Mouse (Mus musculus) cerebellum, postnatal 4 days (tissue): ENCODE measurements around the gene Cnnm1.
"Not testable (repeated sequence)": the region's sequence is repeated elsewhere in the genome, so short reads cannot be mapped to it uniquely, and the experiment has no call there.

ENCODE experiments used
- DNase-seq, 2 experiments: peaks; one replicate each; pipeline ENCODE4 v3.0.0; 2022; ENCODE audit warnings: low spot score in 2 of 2, mixed read lengths in 1 of 2

Gene Cnnm1

DNA sequence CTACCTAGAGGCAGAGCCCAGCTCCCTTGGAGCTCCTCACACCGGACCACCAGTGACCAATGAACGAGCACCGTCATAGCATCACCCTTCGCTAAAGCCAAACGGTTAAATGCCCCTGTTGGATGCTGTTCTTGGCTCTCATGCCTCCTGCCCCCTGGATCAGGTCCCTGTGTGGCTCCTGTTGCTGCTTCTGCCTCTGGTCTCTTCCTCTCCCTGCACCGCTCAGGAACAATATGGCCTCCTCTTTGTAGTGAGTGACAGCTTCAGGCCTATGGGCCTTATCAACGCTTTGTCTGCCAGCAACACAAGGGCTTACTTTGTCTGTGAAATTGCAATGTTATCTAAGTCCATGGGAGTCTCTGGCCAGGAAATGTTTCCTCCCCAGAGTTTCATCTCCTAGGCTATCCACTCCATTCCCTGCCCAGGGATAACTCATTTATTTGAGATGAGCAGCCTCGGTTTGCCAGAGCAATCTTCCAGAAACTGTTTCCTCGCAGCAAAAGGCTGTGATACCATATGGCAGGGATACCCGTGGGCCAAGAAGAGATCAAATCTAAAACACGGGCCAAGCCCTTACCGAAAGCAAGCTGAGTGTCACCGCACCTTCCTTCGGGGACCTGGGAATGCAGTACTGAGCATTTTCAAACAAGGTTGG lies 25.5 kb downstream of the Cnnm1 start:
- no peak for DNase-seq

- no peak for DNase-seq
Observed at GRCm38 (mm10) chr19:43467927-43468685, 27.9 kb downstream of the Cnnm1 start.

DNA sequence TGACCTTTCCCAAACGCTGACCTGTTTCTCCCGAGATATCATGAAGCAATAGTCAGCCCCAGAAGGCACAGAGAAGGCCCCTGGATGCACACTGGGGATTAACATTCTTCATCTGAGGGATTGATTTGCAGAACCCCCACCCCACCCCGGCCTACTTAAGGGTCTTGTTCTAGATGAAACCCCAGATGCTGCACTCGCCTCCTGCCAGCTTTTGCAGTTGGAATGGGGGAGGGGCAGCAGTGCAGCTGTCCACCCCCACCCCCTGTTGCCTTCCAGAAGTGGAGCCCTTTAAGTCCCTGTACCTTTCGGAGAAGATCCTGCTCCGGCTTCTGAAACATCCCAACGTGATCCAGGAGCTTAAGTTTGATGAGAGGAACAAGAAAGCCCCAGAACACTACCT lies 29.1 kb downstream of the Cnnm1 start:
- DNase-seq = no peak

GRCm38 (mm10) chr19:43472331-43472730 lies 32.1 kb downstream of the Cnnm1 start:
- DNase-seq = no peak

GRCm38 (mm10) chr19:43472781-43473180 lies 32.5 kb downstream of the Cnnm1 start:
- no peak for DNase-seq

DNA sequence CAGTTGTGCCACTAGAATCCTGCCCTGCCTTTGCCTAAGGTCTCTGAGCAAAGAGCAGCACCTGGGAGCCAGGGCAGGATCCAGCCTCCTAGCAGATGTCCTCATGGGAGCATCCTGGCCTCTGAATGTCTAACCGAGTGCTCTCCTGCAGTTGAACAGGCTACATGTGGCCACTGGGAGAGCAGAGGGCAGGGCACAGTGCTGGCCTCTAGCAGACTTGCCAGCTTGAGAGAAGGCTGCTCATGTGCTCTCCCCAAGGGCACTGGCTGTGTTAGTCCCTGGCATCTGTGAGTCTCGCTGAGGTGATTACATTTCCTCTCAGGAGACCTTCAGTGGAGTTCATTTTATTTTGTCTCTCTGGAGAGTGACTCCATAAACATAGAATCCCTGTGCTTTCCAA lies 35.4 kb downstream of the Cnnm1 start:
- no peak for DNase-seq

DNA sequence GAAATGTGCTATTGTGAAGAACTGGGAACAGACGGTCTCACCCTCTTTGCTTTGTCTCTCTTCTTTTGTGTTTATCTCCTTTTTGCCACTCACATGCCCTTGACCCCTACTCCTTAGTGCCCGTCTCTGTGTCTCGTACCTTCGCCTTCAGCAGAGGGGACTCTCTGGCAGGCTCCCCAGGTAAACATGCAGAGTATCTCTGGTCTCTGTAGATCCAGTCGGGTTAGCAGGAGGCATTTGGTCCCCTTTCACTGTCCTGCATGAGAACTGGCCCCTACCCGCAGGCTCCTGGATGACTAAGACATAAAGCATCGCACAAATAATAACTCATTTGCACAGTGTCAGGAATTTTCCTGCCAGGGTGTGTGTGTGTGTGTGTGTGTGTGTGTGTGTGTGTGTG lies 35.8 kb downstream of the Cnnm1 start:
- no peak for DNase-seq

DNA sequence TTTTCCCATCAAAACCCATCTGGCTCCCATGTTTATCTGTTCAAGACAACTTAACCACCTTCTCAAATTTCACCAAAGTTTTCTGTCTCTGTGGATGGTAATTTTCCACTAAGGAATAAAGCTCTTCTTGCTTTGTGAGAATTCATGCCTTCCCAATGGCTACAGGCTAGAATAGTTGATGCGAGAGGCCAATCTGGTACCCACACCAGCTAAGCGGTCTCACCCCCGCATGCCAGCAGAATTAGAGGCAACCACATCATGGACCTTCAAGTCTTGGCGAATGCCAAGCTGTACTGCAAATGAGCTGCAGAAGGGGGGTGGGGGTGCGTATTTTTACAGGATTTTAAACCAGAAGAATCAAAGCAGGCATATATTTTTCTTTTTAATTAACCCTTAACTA lies 37.2 kb downstream of the Cnnm1 start:
- no peak for DNase-seq

DNA sequence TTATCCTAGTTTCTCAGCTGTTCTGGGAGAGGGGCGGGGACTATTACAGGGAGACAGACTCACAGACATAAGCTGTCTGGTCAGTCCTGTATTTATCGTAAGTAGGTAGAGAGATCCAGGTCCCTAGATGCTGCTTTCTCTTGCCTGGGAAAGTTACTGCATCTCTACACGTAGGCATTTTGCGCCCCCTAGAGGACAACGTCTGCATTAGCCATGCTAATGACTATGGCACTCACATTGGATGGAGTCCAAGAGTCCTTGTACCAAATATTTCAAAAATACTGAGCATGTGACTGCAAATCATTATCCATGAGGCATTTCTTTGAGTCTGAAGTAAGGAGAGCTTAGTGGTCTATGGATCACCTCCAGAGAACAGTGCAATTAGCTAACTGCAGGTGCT lies 38.7 kb downstream of the Cnnm1 start:
- DNase-seq = peak; percentile 42 to 69

DNA sequence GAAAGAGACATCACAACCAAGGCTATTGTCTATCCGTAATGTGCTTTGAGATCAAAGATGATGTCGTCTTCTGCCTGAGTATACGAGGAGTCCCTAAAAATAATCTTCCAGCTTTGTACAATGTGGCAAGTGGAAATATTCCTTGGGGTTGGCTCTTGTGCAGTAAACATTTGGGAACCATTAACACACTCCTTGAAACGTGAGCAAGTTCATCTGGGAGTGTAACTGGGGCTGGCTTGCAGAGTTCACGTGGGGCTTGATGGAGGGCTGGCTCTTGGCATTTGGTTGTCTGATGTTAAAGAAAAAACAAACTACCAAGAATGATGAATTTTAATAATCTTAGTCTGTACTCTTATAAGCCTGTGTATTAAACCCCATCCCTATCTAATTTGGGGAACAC lies 39.2 kb downstream of the Cnnm1 start:
- no peak for DNase-seq

DNA sequence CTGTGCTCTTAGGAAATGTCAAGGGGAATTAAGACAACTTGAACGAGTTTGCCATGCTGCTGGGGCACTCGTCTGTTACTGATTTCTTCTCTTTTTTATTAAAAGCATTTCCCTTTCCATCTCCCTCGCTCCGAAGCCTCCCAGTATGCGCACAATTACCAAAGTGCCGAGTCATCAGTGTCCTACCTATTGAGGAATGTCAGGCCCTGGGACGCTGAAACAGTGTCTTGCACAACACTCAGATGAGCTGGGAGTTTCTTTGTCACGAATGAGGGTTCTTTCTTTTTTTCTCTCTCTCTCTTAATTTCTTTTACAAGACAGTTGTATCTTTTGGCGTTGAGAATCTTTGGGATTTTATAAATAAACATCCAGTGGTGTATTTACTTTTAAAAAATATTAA lies 40.3 kb downstream of the Cnnm1 start:
- DNase-seq = no peak

- DNase-seq = peak in 1 of 2 experiments; percentile 34
Observed at GRCm38 (mm10) chr19:43487429-43487828, 47.2 kb downstream of the Cnnm1 start.

- not testable (repeated sequence) for DNase-seq
Observed at GRCm38 (mm10) chr19:43493316-43493715, 53.1 kb downstream of the Cnnm1 start.

DNA sequence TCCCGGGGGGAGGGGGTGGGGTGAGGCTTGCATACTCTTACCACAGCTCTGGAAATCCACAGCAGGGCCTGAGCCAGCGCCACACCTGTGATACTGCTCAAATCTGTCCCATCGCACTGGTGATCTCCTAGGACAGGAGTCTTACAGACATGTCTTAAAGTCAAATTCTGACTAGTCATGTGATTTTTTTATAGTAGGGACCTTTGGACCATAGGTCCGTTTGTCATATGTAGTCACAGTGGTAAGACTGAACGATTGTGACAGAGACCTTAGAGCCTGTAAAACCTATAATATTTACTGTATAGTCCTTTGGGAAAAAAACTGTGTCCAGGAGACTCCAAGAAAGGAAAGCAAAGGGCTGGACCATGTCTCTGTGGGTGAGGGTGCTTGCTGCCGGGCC lies 53.6 kb downstream of the Cnnm1 start:
- DNase-seq = no peak

- no peak for DNase-seq
Observed at GRCm38 (mm10) chr19:43494914-43495313, 54.7 kb downstream of the Cnnm1 start.

GRCm38 (mm10) chr19:43495846-43496245 lies 55.6 kb downstream of the Cnnm1 start:
- peak in 1 of 2 experiments; percentile 48 for DNase-seq

GRCm38 (mm10) chr19:43497440-43497839 lies 57.2 kb downstream of the Cnnm1 start:
- no peak for DNase-seq

- DNase-seq = no peak
Observed at GRCm38 (mm10) chr19:43498874-43499273, 58.6 kb downstream of the Cnnm1 start.

GRCm38 (mm10) chr19:43502630-43503029 lies 62.4 kb downstream of the Cnnm1 start:
- no peak for DNase-seq

- DNase-seq = not testable (repeated sequence)
Observed at GRCm38 (mm10) chr19:43503593-43503992, 63.4 kb downstream of the Cnnm1 start.

DNA sequence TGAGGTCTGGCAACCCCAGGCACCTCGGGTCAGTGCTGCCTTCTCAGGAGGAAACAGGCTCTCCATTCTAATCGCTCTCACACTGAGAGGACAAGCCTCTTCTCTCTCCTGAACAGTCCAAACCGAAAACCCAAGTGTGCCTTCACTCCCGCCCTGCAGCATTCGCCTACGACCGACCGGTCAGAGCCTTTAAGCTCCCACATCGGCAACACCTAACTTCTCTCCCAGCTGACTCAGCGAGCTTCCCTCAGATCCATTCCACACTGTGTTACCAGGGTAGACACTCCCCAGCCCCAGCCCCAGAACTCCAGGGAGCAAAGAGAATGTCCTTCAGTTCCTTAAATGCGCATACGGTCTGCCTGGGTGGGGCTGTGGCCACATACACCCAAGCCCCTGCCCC lies 65.2 kb downstream of the Cnnm1 start:
- DNase-seq = no peak

DNA sequence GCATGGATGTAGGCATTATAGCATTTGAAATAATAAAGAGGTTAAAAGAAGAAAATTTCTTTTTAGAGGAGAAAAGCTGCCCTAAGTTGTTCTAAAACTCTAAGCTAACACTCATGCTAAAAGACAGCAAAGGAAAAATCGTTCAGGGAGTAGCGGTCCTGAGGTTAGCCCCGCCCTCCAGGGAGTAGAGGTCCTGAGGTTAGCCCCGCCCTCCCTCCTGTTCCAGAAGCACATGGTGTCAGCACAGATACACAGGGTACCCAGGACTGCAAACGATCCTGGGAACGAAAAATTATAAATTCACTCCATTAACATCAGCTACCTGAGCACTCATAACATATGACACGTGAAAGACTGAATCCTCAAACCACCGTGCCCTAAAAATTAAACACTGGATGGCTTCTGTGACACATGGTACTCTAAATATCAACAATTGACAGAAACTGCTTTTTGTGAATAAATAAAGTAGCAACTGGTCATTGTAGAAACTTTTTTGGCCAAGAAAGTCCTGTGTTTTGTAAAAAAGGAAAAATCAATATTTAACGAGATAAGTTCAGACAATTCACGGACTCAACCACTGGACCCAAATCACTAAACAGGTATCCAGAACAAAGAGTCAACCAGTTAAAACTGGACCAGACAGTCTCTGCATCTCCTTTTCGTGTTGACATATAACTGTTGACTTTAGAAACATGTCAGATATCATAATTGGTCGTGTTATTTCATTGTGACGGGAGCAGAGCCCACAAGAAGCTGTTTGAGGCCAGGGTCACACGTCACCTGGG lies 70.4 kb downstream of the Cnnm1 start:
- DNase-seq = no peak
